Mouse (Mus musculus): Measurements from ENCODE around the gene Trim29. TPM values are rescaled to one million over a fixed set of nuclear protein-coding genes. Genes with fewer than 3 reads are reported as not detected.

Gene Trim29
- total RNA-seq, 2 experiments from 2014 or later: not detected

GRCm38 (mm10) chr9:43368781-43369180, 58.1 kb downstream of the Trim29 start:
- ATAC-seq (replicated peaks; ENCODE audit: poor library complexity): no peak

GRCm38 (mm10) chr9:43383871-43384270, 73.2 kb downstream of the Trim29 start:
- no peak for ATAC-seq (replicated peaks; ENCODE audit: poor library complexity)

GRCm38 (mm10) chr9:43384400-43384799, 73.8 kb downstream of the Trim29 start:
- ATAC-seq (replicated peaks; ENCODE audit: poor library complexity): no peak

Other genes with a start within 250 kb of the Trim29 start
- 2.4 and 3.1 TPM in 2 replicates for gene Arhgef12, start 203.6 kb upstream of the Trim29 start, total RNA-seq (2015)
- 1.7 and 2.3 TPM in 2 replicates for gene Arhgef12, start 203.6 kb upstream of the Trim29 start, total RNA-seq (2017)
- not detected in 2 replicates for gene Tmem136, start 194.3 kb upstream of the Trim29 start, total RNA-seq (2015)
- not detected in 2 replicates for gene Tmem136, start 194.3 kb upstream of the Trim29 start, total RNA-seq (2017)
- not detected in 2 replicates for gene Pou2f3, start 100.5 kb upstream of the Trim29 start, total RNA-seq (2015)
- gene Pou2f3, start 100.5 kb upstream of the Trim29 start, total RNA-seq (2017): not detected in 2 replicates
- 19.2 and 20.9 TPM in 2 replicates for gene Oaf, start 70.9 kb upstream of the Trim29 start, total RNA-seq (2015)
- 10.0 and 17.0 TPM in 2 replicates for gene Oaf, start 70.9 kb upstream of the Trim29 start, total RNA-seq (2017)